Mouse (Mus musculus): ENCODE results near the gene Cntn4.

Cntn4 gene

DNA sequence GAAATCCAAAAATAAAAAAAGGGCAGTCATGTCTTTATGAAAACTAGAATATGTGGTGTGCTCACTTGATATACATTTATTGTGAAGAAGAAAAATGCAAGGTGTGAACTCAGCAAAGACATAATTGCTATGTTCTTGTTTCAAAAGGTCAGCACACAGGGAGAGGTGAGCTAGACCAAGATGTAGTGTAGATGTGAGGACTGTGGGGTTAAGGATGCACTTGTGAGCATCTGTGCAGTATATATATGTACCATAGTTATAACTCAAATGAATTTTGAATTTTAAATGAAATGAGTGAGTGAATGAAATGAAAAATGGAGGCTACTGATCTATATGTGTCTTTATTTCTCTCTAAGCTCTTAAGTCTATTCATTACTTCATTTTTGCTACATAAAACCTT lies 401.2 kb downstream of the Cntn4 start:
- DNase-seq (ENCODE audit: low spot score) = no peak

DNA sequence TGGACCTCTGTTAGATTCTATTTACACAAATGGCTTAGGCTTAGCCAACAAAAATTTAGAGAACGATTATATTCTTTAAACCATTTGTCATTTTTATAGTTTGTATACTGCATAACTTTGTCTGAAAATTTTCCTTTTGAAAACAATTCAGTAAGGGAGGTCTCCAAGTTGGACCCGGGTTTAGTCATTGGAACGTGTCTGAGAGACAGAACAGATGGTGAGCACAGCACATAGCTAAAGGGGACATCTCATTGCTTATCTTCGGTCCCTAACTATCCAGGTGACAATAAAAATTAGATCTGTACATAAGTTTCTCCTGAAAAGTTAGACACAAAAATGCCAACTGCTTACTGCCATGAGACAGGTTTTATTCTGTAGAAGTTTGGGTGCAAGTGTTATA lies 420.4 kb downstream of the Cntn4 start:
- no peak for DNase-seq (ENCODE audit: low spot score)

- no peak for DNase-seq (ENCODE audit: low spot score)
Measured at GRCm38 (mm10) chr6:106118523-106119081, 441.1 kb downstream of the Cntn4 start.

DNA sequence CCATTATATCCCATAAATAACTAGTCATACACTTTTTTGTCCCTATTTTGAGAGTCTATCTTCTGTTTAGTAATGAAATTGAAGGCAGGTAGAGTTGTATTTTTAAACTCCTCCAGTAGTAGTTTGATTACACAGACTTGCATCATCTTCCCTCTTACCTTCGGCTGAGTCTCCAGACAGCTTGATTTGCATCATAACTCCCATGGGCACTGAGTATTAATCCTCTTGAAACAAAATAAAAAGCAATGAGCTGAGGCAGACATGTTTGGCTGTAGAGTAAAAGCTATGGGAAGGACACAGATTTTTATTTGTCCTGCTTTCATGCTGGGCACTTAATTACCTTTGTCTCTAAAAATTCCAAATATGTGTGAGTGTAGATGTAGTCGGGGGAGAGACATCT lies 476.1 kb downstream of the Cntn4 start:
- DNase-seq (ENCODE audit: low spot score) = no peak

GRCm38 (mm10) chr6:106155362-106155761 lies 477.9 kb downstream of the Cntn4 start:
- no peak for DNase-seq (ENCODE audit: low spot score)

DNA sequence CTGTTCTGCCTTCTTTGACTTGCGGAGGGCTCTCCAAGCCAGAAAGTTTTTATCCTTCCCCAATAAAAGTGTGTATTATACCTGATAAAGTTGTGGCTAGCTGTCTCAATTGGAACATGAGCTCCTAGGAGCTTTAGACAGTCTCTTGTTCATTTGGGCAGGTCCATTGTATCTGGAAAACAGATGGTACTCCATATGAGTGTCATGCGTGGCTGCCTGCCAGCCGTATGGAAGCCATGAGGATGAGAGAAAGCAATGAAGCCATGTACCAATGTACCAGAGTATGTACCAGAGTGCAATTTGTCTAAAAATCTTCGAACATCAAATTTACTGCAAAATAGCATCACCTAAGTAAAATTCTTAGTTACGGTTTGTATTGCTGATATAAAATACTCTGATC lies 500.1 kb downstream of the Cntn4 start:
- no peak for DNase-seq (ENCODE audit: low spot score)

DNA sequence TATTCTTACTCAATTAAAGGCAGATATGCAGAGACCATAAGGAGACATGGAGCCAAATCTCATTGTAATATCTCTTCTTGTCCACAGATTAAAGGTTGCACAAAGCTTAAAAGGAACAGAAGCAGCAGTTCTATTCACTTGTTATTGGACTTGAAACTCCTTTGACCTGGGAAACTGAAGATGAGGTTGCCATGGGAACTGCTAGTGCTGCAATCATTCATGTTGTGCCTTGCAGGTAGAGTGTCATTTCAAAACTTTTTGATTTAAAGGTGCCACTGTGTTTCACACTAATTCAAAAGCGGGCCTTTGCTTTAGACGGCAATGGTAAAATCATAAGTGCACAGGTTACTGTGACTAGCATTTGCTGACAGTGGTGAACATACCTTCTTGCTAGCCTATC lies 504.1 kb downstream of the Cntn4 start:
- DNase-seq (ENCODE audit: low spot score) = no peak

DNA sequence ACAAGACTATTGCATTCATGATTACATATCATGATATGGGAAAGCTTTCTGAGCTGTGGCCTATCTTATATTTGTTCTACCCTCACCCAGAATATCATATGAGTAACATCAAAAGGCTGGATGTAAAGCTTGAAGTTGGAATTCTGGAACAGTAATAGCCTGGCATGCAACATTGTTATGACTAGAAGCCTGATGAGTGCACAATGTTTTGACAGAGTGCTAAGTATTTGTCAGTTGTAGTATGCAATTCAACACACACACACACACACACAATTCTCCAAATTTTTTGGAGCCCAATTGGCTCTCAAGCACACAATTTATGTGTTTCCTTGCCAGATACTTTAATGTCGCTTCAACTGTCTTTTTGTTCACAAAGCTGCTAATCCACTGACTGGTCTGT lies 523.5 kb downstream of the Cntn4 start:
- no peak for DNase-seq (ENCODE audit: low spot score)

GRCm38 (mm10) chr6:106207401-106207800 lies 529.9 kb downstream of the Cntn4 start:
- DNase-seq (ENCODE audit: low spot score) = no peak

DNA sequence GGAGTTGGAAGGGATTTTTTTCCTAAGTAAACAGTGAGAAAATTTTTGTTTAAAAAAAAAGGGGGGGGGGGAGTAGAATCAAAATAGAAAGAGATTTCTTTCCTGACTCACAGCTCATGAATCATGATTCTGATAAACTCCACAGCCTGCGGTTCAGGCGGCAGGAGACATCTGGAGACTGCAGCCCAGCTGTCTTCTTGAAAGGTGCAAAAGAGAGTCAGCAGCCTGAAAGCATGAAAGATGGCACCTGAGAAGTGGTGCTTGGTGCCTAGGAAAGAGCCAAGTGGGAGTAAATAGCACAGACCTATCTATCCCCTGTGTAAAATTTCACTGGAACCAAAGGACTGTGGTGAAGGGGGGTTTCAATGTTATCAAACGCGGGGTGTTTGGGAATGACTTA lies 535.6 kb downstream of the Cntn4 start:
- no peak for DNase-seq (ENCODE audit: low spot score)

GRCm38 (mm10) chr6:106237046-106237948 lies 559.8 kb downstream of the Cntn4 start:
- DNase-seq (ENCODE audit: low spot score) = no peak

- DNase-seq (ENCODE audit: low spot score) = no peak
Measured at GRCm38 (mm10) chr6:106241553-106241952, 564.1 kb downstream of the Cntn4 start.

GRCm38 (mm10) chr6:106263396-106263795 lies 585.9 kb downstream of the Cntn4 start:
- no peak for DNase-seq (ENCODE audit: low spot score)

GRCm38 (mm10) chr6:106265487-106265886 lies 588.0 kb downstream of the Cntn4 start:
- no peak for DNase-seq (ENCODE audit: low spot score)

DNA sequence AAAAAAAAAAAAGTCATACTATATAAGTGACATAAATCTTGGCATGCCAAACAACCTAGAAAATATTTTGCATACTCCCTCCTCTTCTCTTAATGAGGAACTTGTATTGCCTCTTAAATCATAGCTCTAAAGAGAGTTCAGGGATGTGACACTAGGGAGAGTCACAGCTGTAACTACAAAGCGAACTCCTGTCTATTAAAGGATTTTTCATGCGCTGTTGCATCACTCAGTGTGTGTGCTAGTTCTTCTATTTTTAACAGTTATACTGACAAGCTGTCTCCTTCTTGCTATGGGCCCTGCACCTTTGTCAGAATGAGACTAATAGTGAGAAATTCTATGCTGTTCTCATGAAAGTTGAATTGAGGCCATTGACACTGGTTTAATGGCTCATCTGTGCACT lies 588.8 kb downstream of the Cntn4 start:
- DNase-seq (ENCODE audit: low spot score) = no peak

DNA sequence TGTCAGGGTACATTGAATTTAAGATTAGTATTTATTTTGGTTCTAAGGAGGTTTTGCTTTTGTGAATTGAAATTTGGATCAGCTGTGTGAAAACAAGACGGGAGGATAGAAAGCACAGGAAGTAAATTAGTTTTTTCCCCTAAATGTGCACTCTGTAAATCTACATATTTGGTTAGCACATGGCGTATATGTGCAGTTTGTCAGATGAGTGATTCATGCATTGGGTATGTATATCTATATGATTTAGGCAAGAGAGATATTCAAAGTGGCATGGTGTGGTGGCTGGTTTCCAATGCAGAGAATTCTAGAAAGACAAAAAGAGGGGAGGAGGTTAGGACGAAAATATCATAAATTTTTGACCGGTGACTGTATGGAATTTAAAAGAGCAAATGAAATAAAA lies 591.3 kb downstream of the Cntn4 start:
- no peak for DNase-seq (ENCODE audit: low spot score)

DNA sequence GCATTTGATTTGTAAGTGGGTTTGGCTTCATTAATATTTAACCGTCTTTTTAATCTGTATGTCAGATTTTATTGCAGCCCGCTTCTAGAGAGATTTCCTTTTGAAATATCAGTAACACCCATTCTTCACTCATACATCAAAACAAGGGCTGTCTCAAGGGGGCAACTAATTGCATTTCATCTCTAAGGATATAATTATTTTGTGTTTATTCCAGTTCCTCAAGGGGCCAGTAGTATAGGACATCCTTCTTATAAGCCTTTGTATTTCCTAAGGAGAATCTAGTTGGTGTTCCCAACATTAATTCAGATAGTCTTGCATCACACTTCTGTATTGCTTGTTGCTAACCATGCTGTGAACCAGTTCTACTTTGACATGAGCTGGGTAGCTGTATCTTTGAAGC lies 599.7 kb downstream of the Cntn4 start:
- no peak for DNase-seq (ENCODE audit: low spot score)

- no peak for DNase-seq (ENCODE audit: low spot score)
Measured at GRCm38 (mm10) chr6:106281621-106282020, 604.2 kb downstream of the Cntn4 start.

GRCm38 (mm10) chr6:106283815-106284214 lies 606.4 kb downstream of the Cntn4 start:
- DNase-seq (ENCODE audit: low spot score) = no peak

DNA sequence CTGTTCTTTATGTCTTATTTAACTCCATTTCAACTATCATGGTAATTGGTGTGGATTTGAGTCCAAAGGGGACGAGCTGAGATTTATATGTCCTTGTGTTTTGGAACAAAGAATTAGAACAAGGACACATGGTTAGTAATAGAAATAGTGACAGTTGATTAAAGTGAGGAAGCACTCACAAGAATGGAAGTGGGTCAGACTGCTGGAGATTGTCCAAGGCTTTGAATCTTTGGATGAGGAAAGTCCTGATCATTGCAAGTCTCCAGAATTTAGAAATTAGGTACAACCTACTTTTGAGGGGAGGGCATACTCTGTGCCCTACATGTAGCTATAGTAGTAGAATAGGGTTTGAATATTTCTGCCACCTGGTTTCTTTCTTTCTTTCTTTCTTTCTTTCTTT lies 622.0 kb downstream of the Cntn4 start:
- no peak for DNase-seq (ENCODE audit: low spot score)

GRCm38 (mm10) chr6:106300179-106300578 lies 622.7 kb downstream of the Cntn4 start:
- DNase-seq (ENCODE audit: low spot score) = no peak

DNA sequence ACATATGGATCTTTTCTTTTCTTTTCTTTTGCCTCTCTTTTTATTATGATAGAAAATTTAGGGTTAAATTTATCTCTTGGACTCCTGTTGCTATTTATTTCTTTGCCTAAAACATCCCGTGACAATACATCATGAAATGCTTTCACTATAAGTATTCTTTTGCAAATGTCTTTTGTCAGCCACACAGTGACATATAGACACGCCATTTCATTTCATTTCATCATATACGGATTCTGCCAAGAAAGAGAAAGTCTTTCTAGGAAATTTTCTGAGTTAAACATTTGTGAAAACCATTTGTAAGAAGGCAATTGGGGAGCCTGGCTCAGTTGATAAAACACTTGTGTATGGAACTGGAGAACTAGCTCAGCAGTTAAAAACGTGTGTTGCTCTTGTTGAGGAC lies 625.0 kb downstream of the Cntn4 start:
- no peak for DNase-seq (ENCODE audit: low spot score)

DNA sequence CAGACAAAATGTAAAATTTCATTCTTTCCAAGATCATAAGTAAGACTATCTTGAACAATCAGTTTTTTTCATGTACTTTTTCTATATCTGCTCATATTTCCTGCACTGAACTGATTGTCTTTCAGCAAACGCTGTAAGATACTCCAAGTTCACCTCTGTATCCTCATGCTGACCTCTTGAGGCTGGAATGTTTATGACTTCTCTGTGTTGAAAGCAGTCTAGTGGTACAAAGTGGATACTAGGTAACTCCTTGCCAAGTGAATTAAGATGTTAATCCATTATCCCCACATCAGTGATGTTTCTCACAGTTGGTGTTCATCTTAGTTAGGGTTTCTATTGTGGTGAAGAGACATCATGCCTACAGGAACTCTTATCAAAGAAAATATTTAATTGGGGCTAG lies 651.5 kb downstream of the Cntn4 start:
- no peak for DNase-seq (ENCODE audit: low spot score)

GRCm38 (mm10) chr6:106329636-106330035 lies 652.2 kb downstream of the Cntn4 start:
- no peak for DNase-seq (ENCODE audit: low spot score)
